Mouse (Mus musculus): ENCODE results near the gene Pdilt. TPM values are rescaled to one million over a fixed set of nuclear protein-coding genes. Genes with fewer than 3 reads are reported as not detected.

Gene Pdilt
- total and polyA plus RNA-seq, 2 experiments from 2014 or later: 0.06 TPM; not detected in 1

- Histone ChIP-seq H3K9ac (replicated peaks; ENCODE audit: low read length) (no peak overlapping the region), H3K4me3 (ENCODE audit: low read length) (no peak overlapping the region), H3K36me3 (ENCODE audit: insufficient read depth, low read length) (no peaks in the 10 kb centered on the region), H3K4me1 (ENCODE audit: insufficient read depth, low read length) (no peaks in the 10 kb centered on the region), H3K4me2 (ENCODE audit: low read depth, low read length) (no peak overlapping the region), H3K27ac (no peak overlapping the region), H3K27me3 (ENCODE audit: insufficient read depth, low read length) (no peaks in the 10 kb centered on the region), H3K9me3 (ENCODE audit: low read length) (no peaks in the 10 kb centered on the region)
- TF ChIP-seq CTCF (IDR thresholded peaks at IDR 0.05; ENCODE audit: low read depth): peak; percentile 86
- DNase-seq (ENCODE audit: low spot score): peak; percentile 77
- WGBS: 66% methylated on average over 10 of the region's 10 CpGs
- 0 out of 2 replicates have a peak, but pooled peaks have one; percentile 38 for ATAC-seq
These were observed 7.6 kb downstream of the Pdilt start for GRCm38 (mm10) chr7:119515492-119516271.

DNA sequence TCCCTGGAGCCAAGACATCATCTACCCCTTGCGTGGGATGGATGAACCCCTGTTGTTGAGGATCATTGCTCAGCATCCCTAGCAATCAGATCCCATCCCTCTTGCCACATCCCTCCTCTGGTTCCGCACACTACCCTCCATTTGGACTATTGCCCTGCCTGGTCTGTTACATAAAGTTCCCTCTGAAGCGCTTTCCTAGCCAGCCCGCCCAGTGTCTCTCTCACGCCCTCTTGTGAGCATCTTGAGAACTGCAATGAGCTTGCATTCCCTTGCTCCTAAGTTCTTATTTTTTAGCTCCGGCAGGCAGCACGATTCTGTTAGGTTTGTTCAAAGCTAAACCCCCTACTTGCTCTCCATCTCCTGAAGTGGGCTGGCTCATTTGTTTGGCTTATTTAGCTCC, 10.2 kb downstream of the Pdilt start:
- TF ChIP-seq CTCF (IDR thresholded peaks at IDR 0.05; ENCODE audit: low read depth): peak; percentile 90
- H3K36me3 ChIP-seq (ENCODE audit: insufficient read depth, low read length): no peaks in the 10 kb centered on the region
- H3K4me2 ChIP-seq (ENCODE audit: low read depth, low read length): no peak overlapping the region
- ATAC-seq: no peak
- peak; percentile 78 for DNase-seq (ENCODE audit: low spot score)
- no peaks in the 10 kb centered on the region for H3K4me1 ChIP-seq (ENCODE audit: insufficient read depth, low read length)
- 31% methylated on average over 7 of the region's 7 CpGs for WGBS
- H3K9me3 ChIP-seq (ENCODE audit: low read length): no peaks in the 10 kb centered on the region
- H3K9ac ChIP-seq (replicated peaks; ENCODE audit: low read length): no peak overlapping the region
- H3K4me3 ChIP-seq (ENCODE audit: low read length): no peak overlapping the region
- H3K27ac ChIP-seq: no peak overlapping the region
- H3K27me3 ChIP-seq (ENCODE audit: insufficient read depth, low read length): no peaks in the 10 kb centered on the region

- Histone ChIP-seq H3K9ac (replicated peaks; ENCODE audit: low read length) (no peak overlapping the region), H3K9me3 (ENCODE audit: low read length) (no peaks in the 10 kb centered on the region), H3K4me2 (ENCODE audit: low read depth, low read length) (no peak overlapping the region), H3K4me3 (ENCODE audit: low read length) (no peak overlapping the region), H3K36me3 (ENCODE audit: insufficient read depth, low read length) (no peaks in the 10 kb centered on the region), H3K27ac (no peak overlapping the region), H3K4me1 (ENCODE audit: insufficient read depth, low read length) (no peaks in the 10 kb centered on the region), H3K27me3 (ENCODE audit: insufficient read depth, low read length) (no peaks in the 10 kb centered on the region)
- DNase-seq (ENCODE audit: low spot score): no peak
- TF ChIP-seq CTCF (IDR thresholded peaks at IDR 0.05; ENCODE audit: low read depth): no peak
- ATAC-seq: no peak
- WGBS: 82% methylated on average over 4 of the region's 4 CpGs
These were observed 12.1 kb downstream of the Pdilt start for GRCm38 (mm10) chr7:119511143-119511542.

GRCm38 (mm10) chr7:119490041-119490780, 33.1 kb downstream of the Pdilt start:
- DNase-seq (ENCODE audit: low spot score) (no peak), ATAC-seq (no peak)
- Histone ChIP-seq H3K9ac (replicated peaks; ENCODE audit: low read length) (no peak overlapping the region), H3K36me3 (ENCODE audit: insufficient read depth, low read length) (no peaks in the 10 kb centered on the region), H3K27me3 (ENCODE audit: insufficient read depth, low read length) (no peaks in the 10 kb centered on the region), H3K9me3 (ENCODE audit: low read length) (no peaks in the 10 kb centered on the region), H3K4me1 (ENCODE audit: insufficient read depth, low read length) (no peaks in the 10 kb centered on the region), H3K27ac (no peak overlapping the region), H3K4me3 (ENCODE audit: low read length) (no peak overlapping the region), H3K4me2 (ENCODE audit: low read depth, low read length) (no peak overlapping the region)
- TF ChIP-seq CTCF (IDR thresholded peaks at IDR 0.05; ENCODE audit: low read depth): no peak
- 87% methylated on average over 4 of the region's 4 CpGs for WGBS

GRCm38 (mm10) chr7:119486683-119487082, 36.6 kb downstream of the Pdilt start:
- Histone ChIP-seq H3K4me3 (ENCODE audit: low read length) (no peak overlapping the region), H3K27me3 (ENCODE audit: insufficient read depth, low read length) (no peaks in the 10 kb centered on the region), H3K9ac (replicated peaks; ENCODE audit: low read length) (no peak overlapping the region), H3K27ac (no peak overlapping the region), H3K9me3 (ENCODE audit: low read length) (no peaks in the 10 kb centered on the region), H3K4me2 (ENCODE audit: low read depth, low read length) (no peak overlapping the region), H3K4me1 (ENCODE audit: insufficient read depth, low read length) (no peaks in the 10 kb centered on the region), H3K36me3 (ENCODE audit: insufficient read depth, low read length) (no peaks in the 10 kb centered on the region)
- TF ChIP-seq CTCF (IDR thresholded peaks at IDR 0.05; ENCODE audit: low read depth): no peak
- WGBS: 86% methylated on average over 5 of the region's 5 CpGs
- no peak for ATAC-seq
- DNase-seq (ENCODE audit: low spot score): no peak

DNA sequence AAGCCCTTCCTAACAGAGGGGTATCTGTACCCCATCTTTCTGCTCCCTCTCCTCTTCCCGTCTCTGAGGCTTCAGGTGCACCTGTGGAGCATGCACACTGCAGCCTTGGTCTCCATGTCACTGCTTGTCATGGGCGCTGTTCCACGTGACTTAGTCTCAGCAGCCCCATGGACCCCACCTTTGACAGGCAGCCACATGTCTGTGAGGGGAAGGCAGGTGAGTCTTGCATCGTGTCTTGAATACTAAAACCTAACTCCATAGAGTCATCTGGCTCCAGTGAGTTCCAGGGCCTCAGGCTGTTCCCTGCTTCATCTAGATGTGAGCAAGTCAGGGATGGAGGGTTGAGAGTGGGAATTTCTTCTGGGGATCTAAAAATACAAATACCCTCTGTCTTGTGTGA, 39.1 kb downstream of the Pdilt start:
- Histone ChIP-seq H3K27ac (no peak overlapping the region), H3K36me3 (ENCODE audit: insufficient read depth, low read length) (no peaks in the 10 kb centered on the region), H3K4me2 (ENCODE audit: low read depth, low read length) (no peak overlapping the region), H3K9ac (replicated peaks; ENCODE audit: low read length) (no peak overlapping the region), H3K9me3 (ENCODE audit: low read length) (no peaks in the 10 kb centered on the region), H3K27me3 (ENCODE audit: insufficient read depth, low read length) (no peaks in the 10 kb centered on the region), H3K4me1 (ENCODE audit: insufficient read depth, low read length) (no peaks in the 10 kb centered on the region), H3K4me3 (ENCODE audit: low read length) (no peak overlapping the region)
- WGBS: 84% methylated on average over 4 of the region's 4 CpGs
- ATAC-seq (no peak), DNase-seq (ENCODE audit: low spot score) (no peak)
- no peak for TF ChIP-seq CTCF (IDR thresholded peaks at IDR 0.05; ENCODE audit: low read depth)

GRCm38 (mm10) chr7:119479256-119479655, 44.0 kb downstream of the Pdilt start, which contains the start of gene Umod:
Umod (minus strand) TSS chr7:119479282.
- TF ChIP-seq CTCF (IDR thresholded peaks at IDR 0.05; ENCODE audit: low read depth): no peak
- Histone ChIP-seq H3K27me3 (ENCODE audit: insufficient read depth, low read length) (no peaks in the 10 kb centered on the region), H3K27ac (no peak within 1 kb of the TSS), H3K4me1 (ENCODE audit: insufficient read depth, low read length) (no peaks in the 10 kb centered on the region), H3K4me2 (ENCODE audit: low read depth, low read length) (no peak within 1 kb of the TSS), H3K9me3 (ENCODE audit: low read length) (no peaks in the 10 kb centered on the region), H3K36me3 (ENCODE audit: insufficient read depth, low read length) (no peaks in the 10 kb centered on the region), H3K9ac (replicated peaks; ENCODE audit: low read length) (no peak within 1 kb of the TSS), H3K4me3 (ENCODE audit: low read length) (no peak within 1 kb of the TSS)
- ATAC-seq (no peak), DNase-seq (ENCODE audit: low spot score) (no peak)
